Mouse (Mus musculus) kidney, embryonic 16.5 days (tissue): ENCODE data around the gene Shh. TPM values are rescaled to one million over a fixed set of nuclear protein-coding genes. Genes with fewer than 3 reads are reported as not detected.

ENCODE experiments used
- ATAC-seq: fragments of 200-750 bp; cut with Nextera tagmentation; 2 replicates; pipeline ENCODE4 v1.8.0; 2017; ENCODE audit warnings: moderate TSS enrichment; ENCODE audit not compliant: low FRiP score, low TSS enrichment
- H3K27ac ChIP-seq: fragments of 300-500 bp; sonication (generic); 2 replicates; pipeline ENCODE4 v1.5.1; 2014; ENCODE audit warnings: low read length
- H3K27me3 ChIP-seq: fragments of 300-500 bp; sonication (generic); 2 replicates; pipeline ENCODE4 v1.6.1; 2014; ENCODE audit warnings: low read length, control low read depth, mixed read lengths; ENCODE audit not compliant: insufficient read depth
- H3K36me3 ChIP-seq: fragments of 300-500 bp; sonication (generic); 2 replicates; pipeline ENCODE4 v1.6.1; 2014; ENCODE audit warnings: low read length, control low read depth, mixed read lengths; ENCODE audit not compliant: insufficient read depth
- H3K4me1 ChIP-seq: fragments of 300-500 bp; sonication (generic); 2 replicates; pipeline ENCODE4 v1.6.1; 2014; ENCODE audit warnings: low read length, control low read depth, mixed read lengths; ENCODE audit not compliant: insufficient read depth
- H3K4me2 ChIP-seq: fragments of 300-500 bp; sonication (generic); replicated peaks from 2 replicates; pipeline ENCODE4 v1.6.1; 2014; ENCODE audit warnings: low read depth, low read length
- H3K4me3 ChIP-seq: fragments of 300-500 bp; sonication (generic); 2 replicates; pipeline ENCODE4 v1.5.1; 2014; ENCODE audit warnings: mild to moderate bottlenecking, low read length
- H3K9ac ChIP-seq: fragments of 300-500 bp; sonication (generic); replicated peaks from 2 replicates; pipeline ENCODE4 v1.6.1; 2014; ENCODE audit warnings: low read length
- H3K9me3 ChIP-seq: fragments of 300-500 bp; sonication (generic); 2 replicates; pipeline ENCODE4 v1.6.1; 2016; ENCODE audit warnings: low read length, control low read depth
- WGBS: fragments of 180-500 bp; shearing (Covaris S2); extraction: QIAGEN DNeasy Blood & Tissue Kit; methylation state at CpG from one replicate; pipeline ENCODE4 v1.1.7; 2014; 5-methylcytosine and 5-hydroxymethylcytosine counted together
- polyA plus RNA-seq: library from polyadenylated mRNA; unstranded; fragments of >200 nt; fragmentation: Nextera tagmentation; extraction: Ambion mirVana; gene quantifications from 2 replicates; pipeline ENCODE4 v1.2.1, GENCODE M21; 2015

Gene Shh
- polyA plus RNA-seq, 1 experiment from 2014 or later = 0.96 TPM

DNA sequence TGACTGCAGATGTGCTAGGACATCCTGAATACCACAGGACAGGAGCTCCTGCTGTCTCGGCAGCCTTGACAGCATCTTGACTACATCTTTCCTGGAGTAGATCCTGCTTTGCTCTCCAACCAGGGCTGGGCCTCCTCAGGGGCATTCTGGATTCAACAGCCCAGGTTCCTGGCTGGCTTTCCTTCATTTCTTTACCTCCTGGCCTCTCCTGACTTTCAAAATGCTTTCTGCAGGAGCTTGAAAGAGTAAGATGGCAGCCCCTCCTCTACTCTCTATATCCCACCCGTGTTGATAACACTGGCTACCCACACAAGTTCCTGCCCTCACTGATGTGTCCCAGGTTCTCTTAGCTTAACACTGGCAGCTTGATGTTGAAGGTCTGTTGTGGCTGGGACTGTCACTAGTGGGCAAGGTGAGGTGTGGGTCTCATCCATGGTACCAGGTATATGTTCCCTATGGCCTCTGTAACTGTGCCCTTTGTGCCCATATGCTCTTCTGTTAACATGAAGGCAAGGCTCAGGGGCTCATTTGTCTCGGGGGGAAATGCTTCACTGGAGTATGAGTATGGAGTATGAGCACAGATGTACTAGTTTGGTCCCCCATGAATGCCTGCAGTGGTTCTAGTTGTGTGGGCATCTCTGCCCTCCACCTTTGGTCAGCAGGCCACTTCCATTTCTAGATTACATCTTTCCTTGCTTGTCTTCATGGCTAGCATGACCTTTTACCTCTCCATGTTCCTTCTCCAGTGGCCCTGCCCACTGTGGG, 16.7 kb downstream of the Shh start:
- Histone ChIP-seq H3K9ac (no peak overlapping the region), H3K4me2 (no peak overlapping the region)
- no peak for ATAC-seq

DNA sequence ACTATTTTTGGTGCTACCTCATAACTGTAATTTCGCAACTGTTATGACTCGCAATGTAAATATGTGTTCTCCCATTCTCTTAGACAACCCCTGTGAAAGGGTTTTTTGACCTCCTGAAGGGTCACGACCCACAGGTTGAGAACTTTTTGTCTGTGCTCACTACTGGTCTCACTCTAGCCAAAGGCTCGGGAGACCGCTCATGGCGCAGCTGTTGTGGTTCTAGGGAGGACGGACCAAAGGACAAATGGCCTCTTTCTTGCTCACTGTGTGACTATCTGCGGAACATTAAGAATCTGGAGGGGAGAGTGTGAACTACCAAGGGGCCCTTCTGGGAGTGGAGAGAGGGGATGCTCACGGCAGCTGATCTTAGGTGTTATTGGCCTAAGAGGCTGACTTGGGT, 41.1 kb downstream of the Shh start:
- no peaks in the 10 kb centered on the region for H3K27me3 ChIP-seq
- no peak overlapping the region for H3K4me2 ChIP-seq
- no peak for ATAC-seq
- no peak overlapping the region for H3K27ac ChIP-seq
- no peak overlapping the region for H3K4me3 ChIP-seq
- H3K36me3 ChIP-seq = no peaks in the 10 kb centered on the region
- 87% methylated on average over 9 of the region's 9 CpGs for WGBS
- H3K9me3 ChIP-seq = no peaks in the 10 kb centered on the region
- no peak overlapping the region for H3K9ac ChIP-seq
- no peaks in the 10 kb centered on the region for H3K4me1 ChIP-seq

More for the DNA sequence above, 16.7 kb downstream of the Shh start:
- no peaks in the 10 kb centered on the region for H3K36me3 ChIP-seq
- H3K4me1 ChIP-seq = no peaks in the 10 kb centered on the region
- no peak overlapping the region for H3K27ac ChIP-seq
- no peaks in the 10 kb centered on the region for H3K9me3 ChIP-seq
- H3K4me3 ChIP-seq = no peak overlapping the region
- H3K27me3 ChIP-seq = peaks cover 2% of the 10 kb centered on the region; the same call in 1 of the 2 replicates
- 68% methylated on average over 3 of the region's 3 CpGs for WGBS

DNA sequence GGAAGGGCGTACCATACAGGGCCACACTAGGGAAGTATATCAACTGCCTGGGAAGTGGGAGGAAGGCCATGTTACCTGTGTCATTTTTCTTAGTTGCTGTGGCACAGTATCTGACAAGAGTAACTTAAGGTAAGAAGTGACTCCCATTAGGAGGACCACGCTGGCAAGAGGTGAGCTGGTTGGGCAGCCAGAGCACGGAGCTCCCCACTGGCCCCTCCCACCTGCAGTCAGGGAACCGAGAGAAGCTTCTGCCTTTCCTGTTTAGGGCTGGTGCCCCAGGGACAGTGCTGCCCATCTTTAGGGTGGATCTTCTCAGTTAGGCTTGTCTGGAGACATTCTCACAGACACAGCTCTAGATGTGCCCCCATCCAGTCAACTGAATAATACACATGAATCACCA, 43.3 kb downstream of the Shh start:
- WGBS = 53% methylated on average over 4 of the region's 4 CpGs
- ATAC-seq = peak; percentile 47; the same call in 1 of the 2 replicates
- no peak overlapping the region for H3K9ac ChIP-seq
- H3K9me3 ChIP-seq = no peaks in the 10 kb centered on the region
- no peaks in the 10 kb centered on the region for H3K4me1 ChIP-seq
- H3K27ac ChIP-seq = no peak overlapping the region
- no peak overlapping the region for H3K4me2 ChIP-seq
- peaks cover 13% of the 10 kb centered on the region for H3K36me3 ChIP-seq
- no peaks in the 10 kb centered on the region for H3K27me3 ChIP-seq
- H3K4me3 ChIP-seq = no peak overlapping the region

DNA sequence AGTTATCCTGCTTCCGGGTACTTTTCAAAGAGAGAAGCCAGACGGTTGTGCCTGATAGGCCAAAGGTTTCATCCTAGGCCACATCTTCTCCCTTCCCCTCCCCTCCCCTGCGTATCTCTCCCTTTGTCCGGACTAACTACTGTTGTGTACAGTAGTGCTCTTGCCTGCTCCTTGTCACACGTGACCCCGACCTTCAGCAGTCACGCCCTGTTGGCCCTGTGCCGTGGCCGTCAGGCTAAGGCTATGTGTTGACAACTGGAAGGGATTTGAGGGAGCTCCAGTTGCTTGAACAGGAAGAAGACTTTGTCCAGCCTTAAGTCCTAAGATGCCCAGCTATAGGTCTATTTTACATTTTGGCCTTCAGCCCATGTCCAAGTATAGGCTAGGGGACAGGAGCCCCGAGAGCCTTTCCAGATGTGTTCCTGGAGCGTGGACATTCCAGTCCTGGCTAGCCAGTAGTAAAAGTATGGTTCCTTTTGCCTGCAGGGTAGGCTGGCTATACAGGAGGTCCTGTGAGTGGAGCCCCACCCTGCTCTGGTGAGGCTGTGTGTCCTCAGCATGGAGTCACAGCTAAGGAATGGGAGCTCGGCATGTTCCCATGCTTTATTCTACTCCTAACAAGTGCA, 47.3 kb downstream of the Shh start:
- peak; percentile 64 for ATAC-seq

DNA sequence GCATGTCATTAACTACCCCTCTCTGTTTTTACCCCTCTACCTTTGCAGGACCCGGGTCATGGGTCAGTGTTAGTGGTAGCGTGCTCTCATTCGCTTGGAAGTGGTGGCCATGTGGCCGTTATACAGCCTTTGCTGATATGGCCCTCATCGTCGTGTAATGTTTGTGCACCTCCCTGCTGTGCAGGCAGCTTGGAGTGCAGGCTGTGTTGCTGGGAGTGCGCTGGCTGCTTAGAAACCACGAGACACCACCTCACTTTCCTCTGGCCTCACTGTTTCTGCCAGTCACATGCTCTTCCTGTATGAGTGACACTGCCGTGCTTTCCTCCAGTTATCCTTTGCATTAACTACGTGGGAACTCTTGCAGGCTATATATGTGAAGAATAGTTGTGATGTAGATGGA, 48.3 kb downstream of the Shh start:
- H3K36me3 ChIP-seq = peaks cover 56% of the 10 kb centered on the region
- H3K27ac ChIP-seq = no peak overlapping the region
- H3K4me1 ChIP-seq = no peaks in the 10 kb centered on the region
- H3K27me3 ChIP-seq = no peaks in the 10 kb centered on the region
- H3K9me3 ChIP-seq = no peaks in the 10 kb centered on the region
- H3K9ac ChIP-seq = no peak overlapping the region
- ATAC-seq = no peak
- no peak overlapping the region for H3K4me2 ChIP-seq
- H3K4me3 ChIP-seq = no peak overlapping the region
- 88% methylated on average over 10 of the region's 10 CpGs for WGBS

More for the DNA sequence above, 47.3 kb downstream of the Shh start:
- Histone ChIP-seq H3K27me3 (no peaks in the 10 kb centered on the region), H3K9me3 (no peaks in the 10 kb centered on the region), H3K4me2 (no peak overlapping the region), H3K9ac (no peak overlapping the region), H3K27ac (no peak overlapping the region), H3K4me3 (no peak overlapping the region), H3K36me3 (peaks cover 46% of the 10 kb centered on the region), H3K4me1 (no peaks in the 10 kb centered on the region)
- WGBS = 77% methylated on average over 12 of the region's 12 CpGs

DNA sequence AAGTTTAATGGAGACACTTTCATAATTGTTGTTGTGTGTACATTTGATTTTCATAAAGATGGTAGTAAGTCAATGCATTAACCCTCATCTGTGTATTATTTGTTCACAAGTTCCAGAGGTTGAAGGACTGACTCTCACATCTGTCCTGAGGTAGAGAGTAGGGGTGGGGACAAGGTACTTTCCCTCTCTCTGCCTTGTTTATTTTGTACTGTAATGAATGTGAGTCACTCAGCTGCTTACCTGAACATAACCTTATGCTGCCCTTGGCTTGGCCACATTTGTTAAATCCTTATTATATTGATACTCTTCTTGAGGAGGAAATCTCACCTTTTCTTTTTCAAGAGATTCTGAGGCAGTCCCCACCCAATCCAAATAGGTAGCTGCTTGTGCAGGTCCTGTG, 51.0 kb downstream of the Shh start:
- Histone ChIP-seq H3K36me3 (peaks cover 82% of the 10 kb centered on the region), H3K4me2 (no peak overlapping the region), H3K4me1 (no peaks in the 10 kb centered on the region), H3K4me3 (no peak overlapping the region), H3K27me3 (no peaks in the 10 kb centered on the region), H3K27ac (no peak overlapping the region), H3K9me3 (no peaks in the 10 kb centered on the region), H3K9ac (no peak overlapping the region)
- ATAC-seq = no peak

DNA sequence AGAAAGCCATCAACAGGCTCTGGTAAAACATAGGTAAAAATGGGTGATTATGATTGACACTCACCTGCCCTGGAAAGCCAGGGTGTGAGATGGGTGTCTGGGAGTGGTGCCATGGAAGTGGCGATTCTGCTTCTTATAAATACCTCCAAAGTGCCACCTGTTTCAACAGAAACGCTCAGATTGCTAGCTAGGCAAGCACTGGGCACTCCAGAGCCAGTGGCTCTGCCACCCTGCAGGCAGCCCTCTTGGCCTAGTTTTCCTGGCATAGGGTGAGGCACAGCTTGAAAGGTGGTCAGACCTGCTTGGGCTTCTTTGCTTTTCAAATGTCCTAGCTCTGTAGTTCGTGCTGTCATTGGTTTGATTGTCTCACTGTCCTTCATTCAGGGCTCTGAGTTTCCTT, 53.0 kb downstream of the Shh start:
- WGBS = 97% methylated on average over 3 of the region's 3 CpGs
- no peak overlapping the region for H3K4me3 ChIP-seq
- H3K27ac ChIP-seq = no peak overlapping the region
- H3K36me3 ChIP-seq = peaks cover 86% of the 10 kb centered on the region
- ATAC-seq = no peak
- no peaks in the 10 kb centered on the region for H3K27me3 ChIP-seq
- no peak overlapping the region for H3K4me2 ChIP-seq
- H3K9ac ChIP-seq = no peak overlapping the region
- no peaks in the 10 kb centered on the region for H3K4me1 ChIP-seq
- H3K9me3 ChIP-seq = no peaks in the 10 kb centered on the region

DNA sequence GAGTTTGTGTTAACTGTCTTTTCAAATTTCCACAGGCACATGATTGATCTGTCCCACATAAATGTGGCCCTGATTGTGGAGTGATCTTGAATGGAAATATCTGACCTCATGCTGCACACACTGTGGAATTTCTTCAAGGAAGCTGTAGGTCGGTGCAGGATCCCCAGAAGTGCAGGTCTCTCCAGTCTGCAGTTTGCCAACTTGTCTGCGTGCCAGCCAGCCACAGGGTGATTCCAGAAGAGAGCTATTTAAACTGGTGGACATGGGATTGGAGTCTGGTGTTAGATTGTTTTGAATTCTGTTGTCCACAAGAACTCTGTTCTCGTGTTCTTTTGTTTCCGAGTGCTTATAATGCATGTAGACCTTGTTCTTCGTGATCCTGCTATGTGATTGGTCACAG, 53.5 kb downstream of the Shh start:
- no peaks in the 10 kb centered on the region for H3K4me1 ChIP-seq
- H3K4me3 ChIP-seq = no peak overlapping the region
- ATAC-seq = no peak
- H3K9me3 ChIP-seq = no peaks in the 10 kb centered on the region
- no peak overlapping the region for H3K4me2 ChIP-seq
- no peak overlapping the region for H3K9ac ChIP-seq
- H3K27me3 ChIP-seq = no peaks in the 10 kb centered on the region
- H3K36me3 ChIP-seq = peaks cover 85% of the 10 kb centered on the region
- no peak overlapping the region for H3K27ac ChIP-seq
- WGBS = 89% methylated on average over 5 of the region's 5 CpGs

DNA sequence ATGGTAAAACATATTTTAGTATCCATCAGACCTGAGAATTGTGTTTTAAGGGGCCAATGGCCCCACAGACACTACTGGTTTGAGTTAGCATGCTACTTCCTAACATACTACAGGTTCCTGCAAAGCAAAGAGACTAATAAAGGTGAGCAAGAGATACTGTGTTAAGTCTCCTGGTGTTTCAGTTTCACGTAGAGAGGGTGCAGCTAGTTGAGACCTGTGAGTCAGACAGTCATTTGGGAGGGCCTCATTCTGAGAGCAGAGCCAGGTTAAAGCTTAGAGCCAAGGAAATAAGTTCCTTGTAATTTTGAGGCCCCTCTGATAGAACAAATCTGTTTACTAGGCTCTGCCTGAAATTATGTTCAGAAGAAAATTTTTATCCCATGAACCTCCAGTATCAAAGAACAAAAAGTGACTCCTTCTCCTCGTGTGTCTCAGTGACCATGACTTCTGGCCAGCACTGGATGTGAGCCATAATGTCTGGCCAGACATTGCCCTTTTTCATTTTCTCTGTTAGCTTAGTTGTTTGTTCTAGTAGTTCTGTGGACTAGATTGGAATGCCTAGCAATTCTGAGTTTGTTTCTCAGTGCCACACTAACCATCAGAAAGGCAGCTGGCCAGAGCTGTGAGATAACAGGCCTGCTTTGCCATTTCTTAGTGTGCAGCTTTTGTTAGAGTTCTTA, 54.9 kb downstream of the Shh start:
- H3K27me3 ChIP-seq = no peaks in the 10 kb centered on the region
- no peak overlapping the region for H3K9ac ChIP-seq
- H3K4me3 ChIP-seq = no peak overlapping the region
- no peaks in the 10 kb centered on the region for H3K9me3 ChIP-seq
- no peaks in the 10 kb centered on the region for H3K4me1 ChIP-seq
- H3K27ac ChIP-seq = no peak overlapping the region
- ATAC-seq = no peak
- H3K36me3 ChIP-seq = peaks cover 78% of the 10 kb centered on the region
- WGBS = 78% methylated on average over 2 of the region's 2 CpGs
- no peak overlapping the region for H3K4me2 ChIP-seq
